Comparison of ENCODE assay signal across 8 mouse cellular contexts in the genomic region with DNA sequence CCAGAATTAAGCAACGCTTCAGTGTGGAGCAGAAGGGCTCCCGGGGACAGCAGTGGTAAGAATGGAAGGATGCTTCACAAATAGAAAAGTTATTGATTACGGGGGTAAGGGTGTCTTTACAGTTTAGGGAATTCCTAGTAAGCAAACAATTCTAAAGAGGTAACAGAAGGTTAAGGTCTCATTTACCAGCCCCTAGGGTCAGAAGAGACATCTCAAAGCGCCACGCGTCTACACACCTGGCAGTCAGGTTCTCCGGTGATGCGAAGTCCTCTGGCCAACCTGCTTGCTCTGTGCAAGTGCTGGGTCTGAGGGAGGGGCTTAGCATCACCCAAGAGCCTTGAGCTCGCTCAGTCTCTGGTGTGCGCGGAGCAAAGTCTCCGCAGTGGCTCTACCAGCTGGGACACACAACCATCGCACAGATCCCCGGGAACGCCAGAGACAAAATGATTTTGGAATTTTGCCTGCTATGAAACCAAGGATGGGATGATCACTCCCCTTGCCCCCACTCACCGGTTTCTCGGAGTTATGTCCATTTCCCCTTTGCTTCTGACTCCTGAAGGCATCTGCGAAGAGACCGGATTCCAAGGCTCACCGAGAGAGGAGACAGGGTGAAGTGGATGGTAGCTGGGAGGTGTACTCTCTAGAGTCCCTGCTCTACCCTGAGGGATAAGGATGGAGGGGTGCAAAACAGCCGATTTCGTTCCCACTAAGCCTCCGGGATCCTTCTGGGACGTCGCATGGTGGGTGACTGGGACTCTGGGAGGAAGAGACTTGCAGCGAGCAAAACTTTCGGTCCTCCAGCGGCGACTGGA. TPM values are rescaled to one million over a fixed set of nuclear protein-coding genes. Genes with fewer than 3 reads are reported as not detected.
DNase-seq lines count a peak whose midpoint lies in the region; ATAC-seq and TF ChIP-seq lines count a peak whose summit lies in the region.

No protein-coding gene starts in this region.

- peaks cover 19% of the 10 kb centered on the region for H3K4me1 ChIP-seq in heart, embryonic 12.5 days (replicated peaks)
- H3K4me1 ChIP-seq in ES-Bruce4 (ENCODE audit: control insufficient read depth, insufficient read depth, low read length) = no peaks in the 10 kb centered on the region
- peaks cover 15% of the 10 kb centered on the region for H3K4me1 ChIP-seq in embryonic facial prominence, embryonic 14.5 days (ENCODE audit: control insufficient read depth, insufficient read depth, low read length)
- H3K4me1 ChIP-seq in midbrain, embryonic 12.5 days = peaks cover 16% of the 10 kb centered on the region

- H3K36me3 ChIP-seq in heart, embryonic 12.5 days = no peaks in the 10 kb centered on the region
- no peaks in the 10 kb centered on the region for H3K36me3 ChIP-seq in ES-Bruce4 (ENCODE audit: control insufficient read depth, insufficient read depth, low read length, poor library complexity, severe bottlenecking)
- no peaks in the 10 kb centered on the region; the same call in 1 of the 2 replicates for H3K36me3 ChIP-seq in embryonic facial prominence, embryonic 14.5 days (ENCODE audit: control insufficient read depth, insufficient read depth, low read length)
- H3K36me3 ChIP-seq in midbrain, embryonic 12.5 days = no peaks in the 10 kb centered on the region

- H3K9ac ChIP-seq in heart, embryonic 12.5 days = peak overlapping the region; percentile 70
- peak overlapping the region; percentile 68 for H3K9ac ChIP-seq in ES-Bruce4 (ENCODE audit: low read depth, poor library complexity, severe bottlenecking)
- H3K9ac ChIP-seq in embryonic facial prominence, embryonic 14.5 days (ENCODE audit: low read depth, low read length) = peak overlapping the region; percentile 72
- H3K9ac ChIP-seq in midbrain, embryonic 12.5 days (replicated peaks) = peak overlapping the region; percentile 63

- TF ChIP-seq CTCF in ES-Bruce4 (IDR thresholded peaks at IDR 0.05; ENCODE audit: low read depth, low read length) = no peak

- peak; percentile 56 for ATAC-seq in heart, embryonic 12.5 days (ENCODE audit: insufficient number of reproducible peaks, low FRiP score)
- peak; percentile 54 for ATAC-seq in embryonic facial prominence, embryonic 14.5 days (ENCODE audit: low read depth)
- ATAC-seq in midbrain, embryonic 12.5 days (ENCODE audit: low FRiP score, low read depth) = peak; percentile 77

- no peak for DNase-seq in heart, adult 18-20 months
- peak; percentile 68 for DNase-seq in embryonic facial prominence, embryonic 14.5 days (ENCODE audit: low spot score)
- peak; percentile 87 for DNase-seq in induced T-regulatory cell, adult 2 months (ENCODE audit: low read depth)
- DNase-seq in adrenal gland, postnatal 36 days = no peak
- DNase-seq in kidney, adult 8-10 months = no peak

- peak overlapping the region; percentile 87 for H3K4me2 ChIP-seq in heart, embryonic 12.5 days
- H3K4me2 ChIP-seq in embryonic facial prominence, embryonic 14.5 days (ENCODE audit: low read depth, low read length) = peak overlapping the region; percentile 88
- H3K4me2 ChIP-seq in midbrain, embryonic 12.5 days (replicated peaks) = peak overlapping the region; percentile 89

- peaks cover 18% of the 10 kb centered on the region for H3K27me3 ChIP-seq in heart, embryonic 12.5 days (replicated peaks)
- H3K27me3 ChIP-seq in ES-Bruce4 (ENCODE audit: control insufficient read depth, insufficient read depth, low read length, poor library complexity, severe bottlenecking) = no peaks in the 10 kb centered on the region
- H3K27me3 ChIP-seq in embryonic facial prominence, embryonic 14.5 days (replicated peaks; ENCODE audit: control insufficient read depth, insufficient read depth, low read length) = no peaks in the 10 kb centered on the region
- H3K27me3 ChIP-seq in midbrain, embryonic 12.5 days = peaks cover 21% of the 10 kb centered on the region

- no peak for TF ChIP-seq POLR2A in ES-Bruce4 (IDR thresholded peaks at IDR 0.05; ENCODE audit: insufficient read depth, low read length)

- WGBS in heart, embryonic 12.5 days = 5% methylated on average over 29 of the region's 29 CpGs
- 5% methylated on average over 28 of the region's 29 CpGs for WGBS in embryonic facial prominence, embryonic 14.5 days
- WGBS in midbrain, embryonic 12.5 days = 6% methylated on average over 29 of the region's 29 CpGs

- H3K9me3 ChIP-seq in heart, embryonic 12.5 days (replicated peaks) = no peaks in the 10 kb centered on the region
- H3K9me3 ChIP-seq in ES-Bruce4 (replicated peaks; ENCODE audit: control insufficient read depth, insufficient read depth, low read length, poor library complexity, severe bottlenecking) = no peaks in the 10 kb centered on the region
- no peaks in the 10 kb centered on the region for H3K9me3 ChIP-seq in embryonic facial prominence, embryonic 14.5 days (ENCODE audit: control insufficient read depth, low read length)
- H3K9me3 ChIP-seq in midbrain, embryonic 12.5 days = no peaks in the 10 kb centered on the region

- H3K4me3 ChIP-seq in heart, embryonic 12.5 days = peak overlapping the region; percentile 70
- H3K4me3 ChIP-seq in ES-Bruce4 (ENCODE audit: low read depth, low read length) = peak overlapping the region; percentile 87
- peak overlapping the region; percentile 70 for H3K4me3 ChIP-seq in embryonic facial prominence, embryonic 14.5 days (ENCODE audit: low read depth, low read length)
- peak overlapping the region; percentile 75 for H3K4me3 ChIP-seq in midbrain, embryonic 12.5 days

- no peak for TF ChIP-seq EP300 in ES-Bruce4 (IDR thresholded peaks at IDR 0.05; ENCODE audit: insufficient read depth, low read depth, low read length)

- H3K27ac ChIP-seq in heart, embryonic 12.5 days (ENCODE audit: poor library complexity, severe bottlenecking) = no peak overlapping the region
- no peak overlapping the region for H3K27ac ChIP-seq in ES-Bruce4 (ENCODE audit: insufficient read depth, low read length)
- no peak overlapping the region for H3K27ac ChIP-seq in embryonic facial prominence, embryonic 14.5 days (replicated peaks; ENCODE audit: low read depth, low read length)
- no peak overlapping the region for H3K27ac ChIP-seq in midbrain, embryonic 12.5 days (replicated peaks)

RNA-seq across cellular contexts. Expression of gene Atxn7l1, which starts 0.7 kb away (rescaled TPM):
- polyA plus RNA-seq in heart, embryonic 12.5 days (2016; fragmentation: Nextera tagmentation; extraction: Ambion mirVana) = 11.1 and 11.4 TPM in 2 replicates
- 10 to 100 TPM; 16.9 to 17.4 TPM for total RNA-seq in heart, adult 18-20 months (2021)
- 16.1 and 17.5 TPM in 2 replicates for polyA plus RNA-seq in ES-Bruce4 (2011; ENCODE audit: insufficient read depth, insufficient read length, low read depth, missing spikeins)
- polyA plus RNA-seq in embryonic facial prominence, embryonic 14.5 days (2014; fragmentation: Nextera tagmentation; extraction: Ambion mirVana) = 11.4 and 13.0 TPM in 2 replicates
- polyA plus RNA-seq in midbrain, embryonic 12.5 days (2016; fragmentation: Nextera tagmentation; extraction: Ambion mirVana) = 10.9 and 11.3 TPM in 2 replicates
- total RNA-seq in adrenal gland, postnatal 36 days (2021) = 10 to 100 TPM; 26.5 to 29.5 TPM

RNA-seq across cellular contexts. Expression of gene Cdhr3, which starts 54.2 kb away (rescaled TPM):
- 0.10 and 0.18 TPM in 2 replicates for polyA plus RNA-seq in heart, embryonic 12.5 days (2016; fragmentation: Nextera tagmentation; extraction: Ambion mirVana)
- under 1 TPM; 0.27 to 0.87 TPM for total RNA-seq in heart, adult 18-20 months (2021)
- not detected in 2 replicates for polyA plus RNA-seq in ES-Bruce4 (2011; ENCODE audit: insufficient read depth, insufficient read length, low read depth, missing spikeins)
- polyA plus RNA-seq in embryonic facial prominence, embryonic 14.5 days (2014; fragmentation: Nextera tagmentation; extraction: Ambion mirVana) = 1.5 and 1.6 TPM in 2 replicates
- 0.08 TPM in 1 of 2 replicates, not detected in the other for polyA plus RNA-seq in midbrain, embryonic 12.5 days (2016; fragmentation: Nextera tagmentation; extraction: Ambion mirVana)
- under 1 TPM in 1 of 2 experiments, not detected in 1; 0.10 TPM for total RNA-seq in adrenal gland, postnatal 36 days (2021)

Comparison
In these comparisons a context has a peak if more than half of its experiments do, and no peak if none do; other contexts are left out.
1. DNase-seq: peak in embryonic facial prominence, embryonic 14.5 days (single experiment) and induced T-regulatory cell, adult 2 months (single experiment); none in heart, adult 18-20 months (0 of 2), adrenal gland, postnatal 36 days (0 of 2) and kidney, adult 8-10 months (0 of 2).
2. Peak in every context shown above with its lines, with median percentiles within 50 percentile points of each other: ATAC-seq, H3K4me2 ChIP-seq, H3K4me3 ChIP-seq and H3K9ac ChIP-seq.